Mouse (Mus musculus) hindbrain, embryonic 16.5 days (tissue): ENCODE results near the gene Vegfa. TPM values are rescaled to one million over a fixed set of nuclear protein-coding genes. Genes with fewer than 3 reads are reported as not detected.

ENCODE experiments used
- ATAC-seq: fragments of 200-750 bp; cut with Nextera tagmentation; 2 replicates; pipeline ENCODE4 v1.8.0; 2017; ENCODE audit warnings: moderate TSS enrichment, moderate library complexity
- H3K27ac ChIP-seq: fragments of 300-500 bp; sonication (generic); 2 replicates; pipeline ENCODE4 v1.5.1; 2014; ENCODE audit warnings: low read depth, mild to moderate bottlenecking, control low read depth, low read length, moderate library complexity
- H3K27me3 ChIP-seq: fragments of 300-500 bp; sonication (generic); replicated peaks from 2 replicates; pipeline ENCODE4 v1.6.1; 2014; ENCODE audit warnings: low read length; ENCODE audit not compliant: control insufficient read depth, insufficient read depth
- H3K36me3 ChIP-seq: fragments of 300-500 bp; sonication (generic); 2 replicates; pipeline ENCODE4 v1.6.1; 2014; ENCODE audit warnings: mild to moderate bottlenecking, low read length, moderate library complexity, mixed read lengths; ENCODE audit not compliant: control insufficient read depth, insufficient read depth
- H3K4me1 ChIP-seq: fragments of 300-500 bp; sonication (generic); 2 replicates; pipeline ENCODE4 v1.6.1; 2014; ENCODE audit warnings: low read depth, low read length; ENCODE audit not compliant: control insufficient read depth, insufficient read depth
- H3K4me2 ChIP-seq: fragments of 300-500 bp; sonication (generic); 2 replicates; pipeline ENCODE4 v1.6.1; 2014; ENCODE audit warnings: mild to moderate bottlenecking, low read length, control low read depth, moderate library complexity
- H3K4me3 ChIP-seq: fragments of 300-500 bp; sonication (generic); 2 replicates; pipeline ENCODE4 v1.5.1; 2014; ENCODE audit warnings: mild to moderate bottlenecking, low read length, control low read depth, moderate library complexity
- H3K9ac ChIP-seq: fragments of 300-500 bp; sonication (generic); 2 replicates; pipeline ENCODE4 v1.6.1; 2014; ENCODE audit warnings: low read depth, mild to moderate bottlenecking, control low read depth, low read length, moderate library complexity
- H3K9me3 ChIP-seq: fragments of 300-500 bp; sonication (generic); 2 replicates; pipeline ENCODE4 v1.6.1; 2014; ENCODE audit warnings: mild to moderate bottlenecking, low read length, moderate library complexity; ENCODE audit not compliant: control insufficient read depth
- WGBS: fragments of 180-500 bp; shearing (Covaris S2); extraction: QIAGEN DNeasy Blood & Tissue Kit; methylation state at CpG from one replicate; pipeline ENCODE4 v1.1.7; 2014; 5-methylcytosine and 5-hydroxymethylcytosine counted together
- polyA plus RNA-seq: library from polyadenylated mRNA; unstranded; fragments of >200 nt; fragmentation: Nextera tagmentation; extraction: Ambion mirVana; gene quantifications from 2 replicates; pipeline ENCODE4 v1.2.1, GENCODE M21; 2015

The Vegfa gene
- polyA plus RNA-seq, 1 experiment from 2014 or later: 3.8 TPM

DNA sequence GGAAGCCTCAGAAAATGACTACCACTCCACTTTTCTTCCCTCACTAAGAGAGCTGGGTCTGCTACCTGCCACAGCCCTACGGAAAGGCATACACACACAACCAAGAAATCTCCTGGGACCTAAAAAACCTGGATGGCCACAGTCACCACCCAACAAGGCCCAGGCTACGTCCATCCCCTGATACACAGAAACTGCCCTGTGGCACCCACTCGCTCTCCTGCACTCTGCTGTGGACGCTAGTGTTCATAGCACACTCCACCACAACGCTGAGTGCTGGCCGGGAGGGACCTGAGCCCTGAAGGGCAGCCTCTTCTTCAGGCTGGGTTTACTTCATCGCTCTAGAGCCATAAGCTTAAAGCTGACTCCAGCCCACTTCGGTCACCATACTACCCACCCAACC, 8.6 kb downstream of the Vegfa start:
- ATAC-seq: no peak
- H3K4me2 ChIP-seq: no peak overlapping the region
- H3K27me3 ChIP-seq: no peaks in the 10 kb centered on the region
- peaks cover 37% of the 10 kb centered on the region for H3K36me3 ChIP-seq
- no peaks in the 10 kb centered on the region for H3K9me3 ChIP-seq
- peaks cover 26% of the 10 kb centered on the region for H3K4me1 ChIP-seq
- H3K27ac ChIP-seq: no peak overlapping the region
- H3K4me3 ChIP-seq: no peak overlapping the region
- H3K9ac ChIP-seq: no peak overlapping the region
- 95% methylated on average over 8 of the region's 8 CpGs for WGBS

DNA sequence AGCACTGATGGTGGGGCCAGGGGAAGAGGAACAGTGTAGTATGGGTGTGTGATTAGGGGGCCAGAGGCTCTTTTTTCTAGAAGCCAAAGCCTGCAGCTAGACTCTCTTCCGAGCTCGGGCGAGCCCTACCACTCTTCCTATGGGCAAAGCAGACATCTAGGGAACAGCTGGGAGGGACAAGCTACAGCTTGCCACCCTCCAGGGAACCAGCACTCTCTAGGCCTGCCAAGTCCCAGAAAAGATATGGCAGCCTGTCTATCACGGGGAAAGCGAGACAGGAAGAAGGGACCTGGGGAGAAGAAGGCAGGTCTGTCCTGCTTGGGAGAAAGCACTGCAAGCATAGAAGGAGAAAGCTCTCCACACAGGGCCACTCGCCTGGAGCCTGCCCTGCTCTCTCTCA, 9.2 kb downstream of the Vegfa start:
- Histone ChIP-seq H3K4me2 (no peak overlapping the region), H3K4me1 (peaks cover 21% of the 10 kb centered on the region), H3K27me3 (no peaks in the 10 kb centered on the region), H3K4me3 (no peak overlapping the region), H3K36me3 (peaks cover 39% of the 10 kb centered on the region), H3K9me3 (no peaks in the 10 kb centered on the region), H3K27ac (no peak overlapping the region), H3K9ac (no peak overlapping the region)
- no peak for ATAC-seq
- WGBS: 85% methylated on average over 6 of the region's 6 CpGs

DNA sequence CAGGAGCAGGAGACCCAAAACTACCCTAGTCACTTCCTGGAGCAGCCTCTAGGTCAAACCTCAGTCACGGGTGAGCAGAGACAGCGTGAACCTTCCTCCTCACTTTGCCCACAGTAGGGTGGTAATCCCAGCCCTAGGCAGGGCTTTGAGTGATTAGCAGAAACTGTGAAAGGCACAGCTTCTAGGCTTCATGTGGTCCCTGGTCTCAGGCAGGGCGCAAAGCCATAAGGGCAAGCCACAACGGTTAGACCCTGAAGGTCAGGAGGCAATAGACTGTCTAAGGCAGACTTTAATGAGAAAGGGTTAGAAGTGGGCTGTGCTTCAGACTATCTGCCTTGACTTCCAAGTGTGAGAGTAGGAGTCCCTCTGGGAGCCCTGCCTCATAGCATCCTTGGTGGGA, 9.7 kb downstream of the Vegfa start:
- WGBS: 94% methylated on average over 4 of the region's 4 CpGs
- Histone ChIP-seq H3K36me3 (peaks cover 42% of the 10 kb centered on the region), H3K4me3 (no peak overlapping the region), H3K27me3 (no peaks in the 10 kb centered on the region), H3K9me3 (no peaks in the 10 kb centered on the region), H3K4me2 (no peak overlapping the region), H3K9ac (no peak overlapping the region), H3K27ac (no peak overlapping the region), H3K4me1 (peaks cover 17% of the 10 kb centered on the region)
- no peak for ATAC-seq

DNA sequence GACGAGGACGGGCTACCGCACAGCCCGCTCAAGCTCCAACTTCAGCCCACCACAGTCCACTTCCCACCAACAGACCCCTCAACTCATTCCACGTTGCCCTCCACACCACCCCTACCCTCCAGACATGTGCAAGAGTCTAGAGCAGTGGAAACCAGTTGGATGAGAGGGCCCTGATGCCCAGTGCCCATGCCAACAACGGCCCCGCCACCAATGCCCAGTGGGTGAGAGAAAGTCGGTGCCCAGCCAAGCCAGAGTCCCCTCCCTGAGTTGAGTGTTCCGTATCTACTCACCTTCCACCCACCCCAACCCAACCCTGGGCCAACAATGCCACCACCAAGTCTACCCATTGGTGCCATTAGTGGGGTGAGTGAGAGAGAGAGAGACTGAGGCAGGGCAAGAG, 10.4 kb downstream of the Vegfa start:
- H3K36me3 ChIP-seq: peaks cover 42% of the 10 kb centered on the region
- WGBS: over 99% methylated on average over 9 of the region's 9 CpGs
- H3K4me2 ChIP-seq: no peak overlapping the region
- no peak overlapping the region for H3K9ac ChIP-seq
- H3K27ac ChIP-seq: no peak overlapping the region
- ATAC-seq: no peak
- H3K4me1 ChIP-seq: peaks cover 12% of the 10 kb centered on the region
- no peaks in the 10 kb centered on the region for H3K9me3 ChIP-seq
- no peak overlapping the region for H3K4me3 ChIP-seq
- H3K27me3 ChIP-seq: no peaks in the 10 kb centered on the region

DNA sequence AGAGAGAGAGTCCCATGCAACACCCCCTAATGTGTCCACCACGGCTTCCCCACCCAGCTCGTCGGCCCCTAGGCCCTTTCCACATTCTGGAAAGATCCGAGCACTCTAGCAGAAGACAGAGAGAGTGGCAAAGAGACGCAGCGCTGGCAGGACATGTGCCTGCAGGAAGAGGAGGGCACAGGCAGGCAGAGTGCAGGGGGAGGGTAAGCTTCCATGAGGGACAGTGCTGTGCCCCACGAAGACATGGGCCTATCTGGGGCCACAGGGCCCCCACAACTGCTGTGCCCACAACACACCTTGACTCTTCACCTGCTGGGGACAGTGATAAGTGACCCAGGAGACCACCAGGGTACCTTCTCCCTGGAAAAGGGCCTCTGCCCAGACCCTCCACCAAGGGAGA, 11.0 kb downstream of the Vegfa start:
- no peak overlapping the region for H3K4me2 ChIP-seq
- H3K27ac ChIP-seq: no peak overlapping the region
- peaks cover 6% of the 10 kb centered on the region for H3K4me1 ChIP-seq
- H3K36me3 ChIP-seq: peaks cover 42% of the 10 kb centered on the region
- H3K9ac ChIP-seq: no peak overlapping the region
- 95% methylated on average over 7 of the region's 7 CpGs for WGBS
- H3K9me3 ChIP-seq: no peaks in the 10 kb centered on the region
- no peak overlapping the region for H3K4me3 ChIP-seq
- no peaks in the 10 kb centered on the region for H3K27me3 ChIP-seq
- no peak for ATAC-seq

DNA sequence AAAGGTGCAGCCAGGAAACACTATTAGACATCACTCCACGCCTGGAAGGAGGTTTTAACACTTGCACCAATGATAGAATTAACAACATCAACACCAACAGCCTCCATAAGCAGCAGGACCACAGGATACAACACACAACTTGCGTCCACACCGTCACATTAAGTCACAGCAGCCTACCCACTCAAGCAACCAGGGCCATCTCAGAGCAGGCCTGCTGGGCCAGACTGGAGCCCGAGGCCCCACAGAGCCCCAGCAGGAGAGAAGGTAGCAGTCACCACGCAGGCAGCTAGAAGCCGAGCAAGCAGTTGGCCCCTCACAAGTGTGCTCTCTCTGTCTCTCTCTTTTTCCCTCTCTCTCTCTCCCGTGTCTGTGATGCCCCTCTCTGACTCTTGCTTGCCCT, 11.6 kb downstream of the Vegfa start:
- H3K4me2 ChIP-seq: no peak overlapping the region
- no peak overlapping the region for H3K4me3 ChIP-seq
- 74% methylated on average over 7 of the region's 7 CpGs for WGBS
- H3K27ac ChIP-seq: no peak overlapping the region
- H3K4me1 ChIP-seq: 0 out of 2 replicates have a peak, but pooled peaks cover 2% of the 10 kb centered on the region
- no peak overlapping the region for H3K9ac ChIP-seq
- no peaks in the 10 kb centered on the region for H3K9me3 ChIP-seq
- ATAC-seq: no peak
- peaks cover 42% of the 10 kb centered on the region for H3K36me3 ChIP-seq
- no peaks in the 10 kb centered on the region for H3K27me3 ChIP-seq

DNA sequence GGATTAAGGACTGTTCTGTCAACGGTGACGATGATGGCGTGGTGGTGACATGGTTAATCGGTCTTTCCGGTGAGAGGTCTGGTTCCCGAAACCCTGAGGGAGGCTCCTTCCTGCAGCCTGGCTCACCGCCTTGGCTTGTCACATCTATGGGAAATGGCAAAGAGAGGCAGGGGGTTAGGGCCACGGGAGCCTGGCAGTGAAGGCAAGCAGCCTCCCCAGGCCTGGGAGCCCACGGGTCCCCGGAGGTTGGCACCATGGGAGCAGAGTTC, 13.5 kb downstream of the Vegfa start:
- Histone ChIP-seq H3K4me3 (no peak overlapping the region), H3K27ac (no peak overlapping the region), H3K9me3 (no peaks in the 10 kb centered on the region), H3K36me3 (peaks cover 33% of the 10 kb centered on the region), H3K9ac (no peak overlapping the region), H3K4me2 (no peak overlapping the region), H3K27me3 (no peaks in the 10 kb centered on the region), H3K4me1 (0 out of 2 replicates have a peak, but pooled peaks cover 2% of the 10 kb centered on the region)
- no peak for ATAC-seq
- WGBS: 77% methylated on average over 10 of the region's 10 CpGs

DNA sequence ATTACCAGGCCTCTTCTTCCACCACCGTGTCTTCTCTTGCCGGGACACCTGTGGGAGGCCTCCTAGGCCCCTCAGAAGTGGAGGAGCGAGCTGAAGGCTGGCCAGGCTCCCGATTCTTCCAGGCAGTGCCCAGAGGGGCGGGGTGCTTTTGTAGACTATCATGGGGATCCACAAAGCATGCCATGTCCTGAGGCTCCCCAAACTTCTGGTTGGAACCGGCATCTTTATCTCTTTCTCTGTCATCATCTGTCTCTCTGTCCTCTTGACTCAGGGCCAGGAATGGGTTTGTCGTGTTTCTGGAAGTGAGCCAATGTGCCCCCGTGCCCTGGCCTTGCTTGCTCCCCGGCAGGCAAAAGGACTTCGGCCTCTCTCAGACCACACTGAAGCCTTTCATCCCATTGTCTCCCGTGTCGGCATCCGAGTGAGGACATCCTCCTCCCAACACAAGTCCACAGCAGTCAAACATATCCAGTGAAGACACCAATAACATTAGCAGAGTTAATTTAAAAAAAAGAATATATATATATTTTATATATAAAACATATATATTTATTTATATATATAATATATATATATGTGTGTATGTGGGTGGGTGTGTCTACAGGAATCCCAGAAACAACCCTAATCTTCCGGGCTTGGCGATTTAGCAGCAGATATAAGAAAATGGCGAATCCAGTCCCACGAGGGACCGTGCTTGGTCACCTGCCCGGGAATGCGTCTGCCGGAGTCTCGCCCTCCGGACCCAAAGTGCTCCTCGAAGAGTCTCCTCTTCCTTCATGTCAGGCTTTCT, 14.0 kb downstream of the Vegfa start:
- no peaks in the 10 kb centered on the region for H3K27me3 ChIP-seq
- H3K36me3 ChIP-seq: peaks cover 33% of the 10 kb centered on the region

DNA sequence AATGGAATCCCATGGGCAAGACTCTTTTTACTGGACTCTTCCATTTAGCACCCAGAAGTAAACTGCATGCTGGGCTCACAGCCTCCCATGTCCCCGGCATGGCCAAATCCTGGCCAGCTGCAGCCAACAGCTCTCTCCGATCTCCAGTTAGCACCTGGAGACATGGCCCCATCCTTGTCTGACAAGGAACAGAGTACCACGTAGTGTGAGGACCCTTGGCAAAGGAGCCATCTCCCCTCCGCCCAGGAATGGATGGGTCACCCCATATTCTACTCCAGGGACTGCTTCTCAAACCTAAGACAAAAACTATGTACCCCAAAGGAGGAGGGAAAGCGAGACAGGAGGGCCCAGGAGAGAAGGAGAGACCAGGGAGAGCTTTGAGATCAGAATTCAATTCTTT, 15.6 kb downstream of the Vegfa start:
- Histone ChIP-seq H3K9ac (no peak overlapping the region), H3K36me3 (peaks cover 23% of the 10 kb centered on the region), H3K4me1 (0 out of 2 replicates have a peak, but pooled peaks cover 2% of the 10 kb centered on the region), H3K27me3 (no peaks in the 10 kb centered on the region), H3K4me3 (no peak overlapping the region), H3K4me2 (no peak overlapping the region), H3K27ac (no peak overlapping the region), H3K9me3 (no peaks in the 10 kb centered on the region)
- ATAC-seq: no peak
- 97% methylated on average over 5 of the region's 5 CpGs for WGBS

More for the DNA sequence above, 14.0 kb downstream of the Vegfa start:
- no peak for ATAC-seq
- no peaks in the 10 kb centered on the region for H3K9me3 ChIP-seq
- no peak overlapping the region for H3K4me2 ChIP-seq
- no peak overlapping the region for H3K4me3 ChIP-seq
- WGBS: 72% methylated on average over 24 of the region's 24 CpGs
- no peak overlapping the region for H3K9ac ChIP-seq
- no peak overlapping the region for H3K27ac ChIP-seq
- 0 out of 2 replicates have a peak, but pooled peaks cover 2% of the 10 kb centered on the region for H3K4me1 ChIP-seq
